Comparison of ENCODE assay signal across 9 mouse cellular contexts in genomic region chr13:34876481-34876880, GRCm38 (mm10). TPM values are rescaled to one million over a fixed set of nuclear protein-coding genes. Genes with fewer than 3 reads are reported as not detected.
DNase-seq lines count a peak whose midpoint lies in the region; ATAC-seq and TF ChIP-seq lines count a peak whose summit lies in the region.
"Had no signal": no experiment of that assay in that cellular context is flagged by ENCODE, and none has a peak within 500 bp of the region (broad histone marks: within the 10 kb centered on the region; RNA-seq: fewer than 3 reads in every experiment).

No protein-coding gene starts in this region.

- no peak overlapping the region for H3K27ac ChIP-seq in lung, embryonic 14.5 days (ENCODE audit: low read depth)
- peak overlapping the region; percentile 99; the same call in 1 of the 2 replicates for H3K27ac ChIP-seq in embryonic facial prominence, embryonic 15.5 days (replicated peaks)
- no peak overlapping the region for H3K27ac ChIP-seq in limb, embryonic 14.5 days (replicated peaks; ENCODE audit: low read depth, low read length)
- H3K27ac ChIP-seq in neural tube, embryonic 15.5 days (replicated peaks): no peak overlapping the region

- TF ChIP-seq CTCF in lung, embryonic 14.5 days (IDR thresholded peaks at IDR 0.05; ENCODE audit: low read depth): no peak

- H3K4me3 ChIP-seq in lung, embryonic 14.5 days (ENCODE audit: low read depth, low read length): peak overlapping the region; percentile 97
- peak overlapping the region; percentile 96 for H3K4me3 ChIP-seq in embryonic facial prominence, embryonic 15.5 days (replicated peaks)
- peak overlapping the region; percentile 99 for H3K4me3 ChIP-seq in limb, embryonic 14.5 days (replicated peaks; ENCODE audit: low read length)
- H3K4me3 ChIP-seq in neural tube, embryonic 15.5 days (replicated peaks): peak overlapping the region; percentile 83

- DNase-seq in lung, embryonic 14.5 days: no peak
- no peak for DNase-seq in lung, postnatal 4 days
- no peak for DNase-seq in limb, embryonic 14.5 days (ENCODE audit: low spot score)
- DNase-seq in embryo, embryonic 9.5 days (ENCODE audit: extremely low spot score): no peak
- no peak for DNase-seq in cerebellum, adult 11 months

- H3K9ac ChIP-seq in lung, embryonic 14.5 days: peak overlapping the region; percentile 98
- H3K9ac ChIP-seq in embryonic facial prominence, embryonic 15.5 days: peak overlapping the region; percentile 95
- peak overlapping the region; percentile 96 for H3K9ac ChIP-seq in limb, embryonic 14.5 days (ENCODE audit: low read depth, low read length, severe bottlenecking)
- H3K9ac ChIP-seq in neural tube, embryonic 15.5 days (replicated peaks): peak overlapping the region; percentile 83

- no peaks in the 10 kb centered on the region for H3K27me3 ChIP-seq in lung, embryonic 14.5 days (ENCODE audit: insufficient read depth, low read length)
- H3K27me3 ChIP-seq in embryonic facial prominence, embryonic 15.5 days: no peaks in the 10 kb centered on the region
- no peaks in the 10 kb centered on the region for H3K27me3 ChIP-seq in limb, embryonic 14.5 days (ENCODE audit: control insufficient read depth, insufficient read depth, low read length)
- H3K27me3 ChIP-seq in neural tube, embryonic 15.5 days (replicated peaks): no peaks in the 10 kb centered on the region

- H3K4me1 ChIP-seq in lung, embryonic 14.5 days (ENCODE audit: insufficient read depth): peaks cover 3% of the 10 kb centered on the region
- H3K4me1 ChIP-seq in embryonic facial prominence, embryonic 15.5 days: peaks cover 16% of the 10 kb centered on the region
- H3K4me1 ChIP-seq in limb, embryonic 14.5 days (ENCODE audit: control insufficient read depth, insufficient read depth, low read length): peaks cover 10% of the 10 kb centered on the region
- H3K4me1 ChIP-seq in neural tube, embryonic 15.5 days: peaks cover 34% of the 10 kb centered on the region

- TF ChIP-seq POLR2A in limb, embryonic 14.5 days (IDR thresholded peaks at IDR 0.05; ENCODE audit: borderline replicate concordance, extremely low read depth, insufficient read depth, insufficient read length): no peak

- no peaks in the 10 kb centered on the region for H3K9me3 ChIP-seq in lung, embryonic 14.5 days (ENCODE audit: low read depth, low read length)
- H3K9me3 ChIP-seq in embryonic facial prominence, embryonic 15.5 days (replicated peaks): no peaks in the 10 kb centered on the region
- no peaks in the 10 kb centered on the region for H3K9me3 ChIP-seq in limb, embryonic 14.5 days (ENCODE audit: control insufficient read depth, low read length)
- H3K9me3 ChIP-seq in neural tube, embryonic 15.5 days (replicated peaks): no peaks in the 10 kb centered on the region

- WGBS in lung, embryonic 14.5 days: 5% methylated on average over 3 of the region's 3 CpGs
- 6% methylated on average over 3 of the region's 3 CpGs for WGBS in embryonic facial prominence, embryonic 15.5 days
- 16% methylated on average over 3 of the region's 3 CpGs for WGBS in limb, embryonic 14.5 days
- 11% methylated on average over 3 of the region's 3 CpGs for WGBS in neural tube, embryonic 15.5 days

- peaks cover 9% of the 10 kb centered on the region; the same call in 1 of the 2 replicates for H3K36me3 ChIP-seq in lung, embryonic 14.5 days (ENCODE audit: insufficient read depth)
- H3K36me3 ChIP-seq in embryonic facial prominence, embryonic 15.5 days: no peaks in the 10 kb centered on the region
- H3K36me3 ChIP-seq in limb, embryonic 14.5 days (ENCODE audit: control insufficient read depth, insufficient read depth, low read length): 0 out of 2 replicates have a peak, but pooled peaks cover 5% of the 10 kb centered on the region
- H3K36me3 ChIP-seq in neural tube, embryonic 15.5 days: no peaks in the 10 kb centered on the region

- H3K4me2 ChIP-seq in lung, embryonic 14.5 days: peak overlapping the region; percentile 89
- H3K4me2 ChIP-seq in embryonic facial prominence, embryonic 15.5 days (replicated peaks): peak overlapping the region; percentile 61
- H3K4me2 ChIP-seq in limb, embryonic 14.5 days (replicated peaks; ENCODE audit: low read depth, low read length, severe bottlenecking): peak overlapping the region; percentile 76
- peak overlapping the region; percentile 72 for H3K4me2 ChIP-seq in neural tube, embryonic 15.5 days

- no peak for ATAC-seq in lung, embryonic 14.5 days (ENCODE audit: insufficient read depth)
- ATAC-seq in embryonic facial prominence, embryonic 15.5 days (ENCODE audit: insufficient number of reproducible peaks, low FRiP score, low TSS enrichment, low read depth): no peak
- ATAC-seq in limb, embryonic 14.5 days (ENCODE audit: low FRiP score, low read depth): no peak
- no peak for ATAC-seq in neural tube, embryonic 15.5 days (ENCODE audit: low FRiP score)
- ATAC-seq in erythroid progenitor cell, adult 5-6 weeks (replicated peaks; ENCODE audit: low FRiP score, poor library complexity, severe bottlenecking): no peak

RNA-seq across cellular contexts. Expression of gene Prpf4b, which starts 1.4 kb away (rescaled TPM):
- 81.3 and 83.5 TPM in 2 replicates for polyA plus RNA-seq in lung, embryonic 14.5 days (2014; fragmentation: Nextera tagmentation; extraction: Ambion mirVana)
- polyA plus RNA-seq in embryonic facial prominence, embryonic 15.5 days (2015; fragmentation: Nextera tagmentation; extraction: Ambion mirVana): 71.3 and 72.5 TPM in 2 replicates
- 112 and 155 TPM in 2 replicates for polyA plus RNA-seq in limb, embryonic 14.5 days (2012; rRNA removed)
- polyA plus RNA-seq in limb, embryonic 14.5 days (2014; fragmentation: Nextera tagmentation; extraction: Ambion mirVana): 81.1 and 88.5 TPM in 2 replicates
- polyA plus RNA-seq in neural tube, embryonic 15.5 days (2015; fragmentation: Nextera tagmentation; extraction: Ambion mirVana): 55.0 and 59.2 TPM in 2 replicates
- total RNA-seq in erythroid progenitor cell, adult 5-6 weeks (2015; ENCODE audit: low replicate concordance): 145 and 202 TPM in 2 replicates
- total RNA-seq in erythroid progenitor cell, adult 5-6 weeks (2017; ENCODE audit: low replicate concordance): 119 and 123 TPM in 2 replicates

RNA-seq across cellular contexts. Expression of gene Fam217a, which starts 47.6 kb away (rescaled TPM):
- 2.1 and 2.3 TPM in 2 replicates for polyA plus RNA-seq in lung, embryonic 14.5 days (2014; fragmentation: Nextera tagmentation; extraction: Ambion mirVana)
- polyA plus RNA-seq in embryonic facial prominence, embryonic 15.5 days (2015; fragmentation: Nextera tagmentation; extraction: Ambion mirVana): 0.75 and 1.6 TPM in 2 replicates
- polyA plus RNA-seq in limb, embryonic 14.5 days (2012; rRNA removed): 0.76 and 1.2 TPM in 2 replicates
- polyA plus RNA-seq in limb, embryonic 14.5 days (2014; fragmentation: Nextera tagmentation; extraction: Ambion mirVana): 0.73 and 1.0 TPM in 2 replicates
- polyA plus RNA-seq in neural tube, embryonic 15.5 days (2015; fragmentation: Nextera tagmentation; extraction: Ambion mirVana): 0.87 and 0.98 TPM in 2 replicates
- not detected in 2 replicates for total RNA-seq in erythroid progenitor cell, adult 5-6 weeks (2015; ENCODE audit: low replicate concordance)
- total RNA-seq in erythroid progenitor cell, adult 5-6 weeks (2017; ENCODE audit: low replicate concordance): 2.0 TPM in 1 of 2 replicates, not detected in the other

RNA-seq across cellular contexts. Expression of gene 4933417A18Rik, which starts 47.7 kb away (rescaled TPM):
- polyA plus RNA-seq in lung, embryonic 14.5 days (2014; fragmentation: Nextera tagmentation; extraction: Ambion mirVana): not detected in 2 replicates
- not detected in 2 replicates for polyA plus RNA-seq in embryonic facial prominence, embryonic 15.5 days (2015; fragmentation: Nextera tagmentation; extraction: Ambion mirVana)
- not detected in 2 replicates for polyA plus RNA-seq in limb, embryonic 14.5 days (2012; rRNA removed)
- not detected in 2 replicates for polyA plus RNA-seq in limb, embryonic 14.5 days (2014; fragmentation: Nextera tagmentation; extraction: Ambion mirVana)
- polyA plus RNA-seq in neural tube, embryonic 15.5 days (2015; fragmentation: Nextera tagmentation; extraction: Ambion mirVana): not detected in 2 replicates
- total RNA-seq in erythroid progenitor cell, adult 5-6 weeks (2015; ENCODE audit: low replicate concordance): not detected in 2 replicates
- total RNA-seq in erythroid progenitor cell, adult 5-6 weeks (2017; ENCODE audit: low replicate concordance): not detected in 2 replicates
- total RNA-seq: adrenal gland, postnatal 14 days had no signal
